Mouse (Mus musculus) intestine, embryonic 15.5 days (tissue): ENCODE measurements around the gene Cpn1. TPM values are rescaled to one million over a fixed set of nuclear protein-coding genes. Genes with fewer than 3 reads are reported as not detected.

Experiments used
- ATAC-seq: fragments of 200-750 bp; cut with Nextera tagmentation; 2 replicates; pipeline ENCODE4 v1.8.0; 2017; ENCODE audit warnings: moderate TSS enrichment, moderate library complexity
- H3K27ac ChIP-seq: fragments of 300-500 bp; sonication (generic); 2 replicates; pipeline ENCODE4 v1.5.1; 2015; ENCODE audit warnings: mild to moderate bottlenecking, inconsistent platforms
- H3K27me3 ChIP-seq: fragments of 300-500 bp; sonication (generic); replicated peaks from 2 replicates; pipeline ENCODE4 v1.6.1; 2015; ENCODE audit warnings: inconsistent platforms
- H3K36me3 ChIP-seq: fragments of 300-500 bp; sonication (generic); 2 replicates; pipeline ENCODE4 v1.6.1; 2015; ENCODE audit warnings: inconsistent platforms
- H3K4me1 ChIP-seq: fragments of 300-500 bp; sonication (generic); replicated peaks from 2 replicates; pipeline ENCODE4 v1.6.1; 2015; ENCODE audit warnings: inconsistent platforms
- H3K4me2 ChIP-seq: fragments of 300-500 bp; sonication (generic); replicated peaks from 2 replicates; pipeline ENCODE4 v1.6.1; 2015; ENCODE audit warnings: mild to moderate bottlenecking, inconsistent platforms
- H3K4me3 ChIP-seq: fragments of 300-500 bp; sonication (generic); replicated peaks from 2 replicates; pipeline ENCODE4 v1.5.1; 2015; ENCODE audit warnings: inconsistent platforms
- H3K9ac ChIP-seq: fragments of 300-500 bp; sonication (generic); 2 replicates; pipeline ENCODE4 v1.6.1; 2015; ENCODE audit warnings: inconsistent platforms
- H3K9me3 ChIP-seq: fragments of 300-500 bp; sonication (generic); 2 replicates; pipeline ENCODE4 v1.6.1; 2016; ENCODE audit warnings: inconsistent platforms
- WGBS: fragments of 180-500 bp; shearing (Covaris S2); methylation state at CpG from one replicate; pipeline ENCODE4 v1.1.7; 2015; 5-methylcytosine and 5-hydroxymethylcytosine counted together
- polyA plus RNA-seq: library from polyadenylated mRNA; unstranded; fragments of >200 nt; fragmentation: Nextera tagmentation; extraction: Ambion mirVana; gene quantifications from 2 replicates; pipeline ENCODE4 v1.2.1, GENCODE M21; 2015

Gene Cpn1
- polyA plus RNA-seq, 1 experiment from 2014 or later: 21.4 TPM

- no peak for ATAC-seq
- no peak overlapping the region for H3K27ac ChIP-seq
- H3K9me3 ChIP-seq: no peaks in the 10 kb centered on the region
- peaks cover 15% of the 10 kb centered on the region for H3K4me1 ChIP-seq
- H3K9ac ChIP-seq: no peak overlapping the region
- 52% methylated on average over 9 of the region's 9 CpGs for WGBS
- no peaks in the 10 kb centered on the region for H3K27me3 ChIP-seq
- H3K36me3 ChIP-seq: no peaks in the 10 kb centered on the region
- H3K4me2 ChIP-seq: no peak overlapping the region
- H3K4me3 ChIP-seq: no peak overlapping the region
Measured at GRCm38 (mm10) chr19:43915431-43915830, 70.9 kb downstream of the Cpn1 start.

GRCm38 (mm10) chr19:43914986-43915385 lies 71.4 kb downstream of the Cpn1 start:
- H3K4me3 ChIP-seq: no peak overlapping the region
- WGBS: 85% methylated on average over 9 of the region's 9 CpGs
- no peak overlapping the region for H3K4me2 ChIP-seq
- no peaks in the 10 kb centered on the region for H3K9me3 ChIP-seq
- peaks cover 15% of the 10 kb centered on the region for H3K4me1 ChIP-seq
- no peak overlapping the region for H3K27ac ChIP-seq
- no peaks in the 10 kb centered on the region for H3K36me3 ChIP-seq
- no peak for ATAC-seq
- no peaks in the 10 kb centered on the region for H3K27me3 ChIP-seq
- no peak overlapping the region for H3K9ac ChIP-seq

GRCm38 (mm10) chr19:43912775-43913486 lies 73.4 kb downstream of the Cpn1 start:
- no peak for ATAC-seq
- Histone ChIP-seq H3K27me3 (no peaks in the 10 kb centered on the region), H3K4me3 (no peak overlapping the region), H3K27ac (no peak overlapping the region), H3K4me2 (no peak overlapping the region), H3K36me3 (0 out of 2 replicates have a peak, but pooled peaks cover 4% of the 10 kb centered on the region), H3K9ac (no peak overlapping the region), H3K9me3 (no peaks in the 10 kb centered on the region), H3K4me1 (peaks cover 15% of the 10 kb centered on the region)
- WGBS: 71% methylated on average over 4 of the region's 4 CpGs

- no peak overlapping the region for H3K4me3 ChIP-seq
- H3K9ac ChIP-seq: no peak overlapping the region
- H3K4me2 ChIP-seq: no peak overlapping the region
- no peak overlapping the region for H3K27ac ChIP-seq
- H3K4me1 ChIP-seq: peaks cover 9% of the 10 kb centered on the region; the same call in 1 of the 2 replicates
- no peak for ATAC-seq
- peaks cover 15% of the 10 kb centered on the region; the same call in 1 of the 2 replicates for H3K36me3 ChIP-seq
- no peaks in the 10 kb centered on the region for H3K27me3 ChIP-seq
- 91% methylated on average over 7 of the region's 7 CpGs for WGBS
- no peaks in the 10 kb centered on the region for H3K9me3 ChIP-seq
Measured at GRCm38 (mm10) chr19:43906492-43906891, 79.9 kb downstream of the Cpn1 start.

Other genes starting within 250 kb of the Cpn1 start
- 24.8 and 25.9 TPM in 2 replicates for gene Cutc, start 233.6 kb downstream of the Cpn1 start, polyA plus RNA-seq
- gene Cox15, start 233.6 kb downstream of the Cpn1 start, polyA plus RNA-seq: 12.2 and 14.2 TPM in 2 replicates
- gene Abcc2, start 204.4 kb downstream of the Cpn1 start, polyA plus RNA-seq: 16.7 and 24.3 TPM in 2 replicates
- 35.9 and 37.0 TPM in 2 replicates for gene Dnmbp, start 46.4 kb downstream of the Cpn1 start, polyA plus RNA-seq
- gene Cyp2c23, start 42.7 kb upstream of the Cpn1 start, polyA plus RNA-seq: 2.7 and 3.1 TPM in 2 replicates
- 36.9 and 38.4 TPM in 2 replicates for gene Erlin1, start 83.2 kb upstream of the Cpn1 start, polyA plus RNA-seq
- 38.8 and 40.2 TPM in 2 replicates for gene Chuk, start 120.9 kb upstream of the Cpn1 start, polyA plus RNA-seq
- 28.9 and 32.7 TPM in 2 replicates for gene Cwf19l1, start 149.3 kb upstream of the Cpn1 start, polyA plus RNA-seq
- 87.8 and 91.9 TPM in 2 replicates for gene Bloc1s2, start 159.9 kb upstream of the Cpn1 start, polyA plus RNA-seq
- gene Pkd2l1, start 205.9 kb upstream of the Cpn1 start, polyA plus RNA-seq: not detected in 2 replicates
- gene Scd3, start 216.7 kb upstream of the Cpn1 start, polyA plus RNA-seq: 0.15 and 0.54 TPM in 2 replicates